Mouse (Mus musculus): ENCODE results near the gene Gm20388.

Gm20388 gene

DNA sequence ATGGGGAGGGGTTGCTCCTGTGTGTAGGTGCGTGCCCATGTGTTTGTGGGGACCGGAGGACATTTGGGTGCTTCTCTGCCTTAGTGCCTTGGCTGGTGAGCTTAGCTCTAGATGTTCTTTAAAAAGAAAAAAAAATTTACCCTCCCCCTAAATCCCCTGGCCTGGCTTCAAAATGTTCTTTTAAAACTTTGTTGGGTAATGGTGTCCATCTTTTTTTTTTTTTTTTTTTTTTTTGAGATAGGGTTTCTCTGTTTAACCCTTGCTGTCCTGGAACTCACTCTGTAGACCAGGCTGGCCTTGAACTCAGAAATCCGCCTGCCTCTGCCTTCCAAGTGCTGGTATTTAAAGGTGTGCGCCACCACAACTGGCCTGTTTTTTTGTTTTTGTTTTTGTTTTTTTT, 4.7 kb downstream of the Gm20388 start:
- no peak for DNase-seq (ENCODE audit: low spot score in 2 of 2)

DNA sequence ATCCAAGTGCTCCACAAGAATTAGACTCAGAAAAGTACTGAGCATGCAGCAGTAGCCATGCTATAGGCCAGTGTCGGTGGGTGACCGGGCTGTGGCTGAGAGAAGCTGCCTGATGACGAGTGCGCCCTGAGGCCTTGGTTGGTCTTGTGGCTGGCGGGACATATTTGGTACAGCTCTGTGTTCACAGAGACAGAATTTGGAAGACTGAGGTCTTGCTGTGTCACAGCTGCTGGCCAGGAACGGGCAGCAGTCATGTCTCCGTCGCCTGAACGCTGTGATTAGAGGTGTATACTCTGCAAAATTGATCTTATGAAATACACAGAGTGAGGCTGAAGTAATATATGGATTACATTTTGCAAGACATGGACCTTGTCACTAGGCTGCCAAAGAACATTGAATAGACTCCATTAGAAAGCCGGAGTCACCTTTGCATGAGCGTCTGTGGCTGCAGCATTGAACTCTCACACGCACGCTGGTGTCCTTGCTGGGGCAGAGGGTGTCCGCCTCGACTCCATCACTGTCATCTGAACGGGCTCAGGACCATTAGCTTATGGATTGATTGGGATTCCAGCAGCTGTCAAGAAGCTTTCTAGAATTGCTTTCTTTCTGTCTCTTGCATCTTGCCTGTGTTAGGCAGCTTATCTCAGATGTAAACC, 5.7 kb downstream of the Gm20388 start:
- DNase-seq (ENCODE audit: low spot score in 2 of 2), result no peak

DNA sequence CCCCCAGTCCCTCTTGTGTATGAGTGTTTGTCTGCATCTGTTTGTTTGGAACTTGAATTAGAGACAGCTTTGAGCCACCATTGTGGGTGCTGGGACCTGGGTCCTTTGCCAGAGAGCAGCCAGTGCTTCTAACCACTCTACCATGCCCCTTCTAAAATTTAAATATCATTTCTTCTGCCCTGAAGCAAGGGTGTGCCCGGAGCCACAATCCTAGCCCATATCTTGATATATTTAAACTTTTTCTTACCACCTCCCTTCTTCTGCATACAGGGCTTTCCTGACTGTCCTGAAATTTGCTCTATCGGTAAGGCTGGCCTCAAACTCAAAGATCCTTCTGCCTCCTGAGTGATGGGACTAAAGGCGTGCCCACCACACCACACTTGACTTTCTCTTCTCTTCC, 6.8 kb downstream of the Gm20388 start:
- no peak for DNase-seq (ENCODE audit: low spot score in 2 of 2)

- DNase-seq (ENCODE audit: low spot score in 2 of 2), result no peak
These were observed 7.5 kb downstream of the Gm20388 start for GRCm38 (mm10) chr8:119918155-119918567.

- no peak for DNase-seq (ENCODE audit: low spot score in 2 of 2)
These were observed 12.6 kb downstream of the Gm20388 start for GRCm38 (mm10) chr8:119923259-119923658.

DNA sequence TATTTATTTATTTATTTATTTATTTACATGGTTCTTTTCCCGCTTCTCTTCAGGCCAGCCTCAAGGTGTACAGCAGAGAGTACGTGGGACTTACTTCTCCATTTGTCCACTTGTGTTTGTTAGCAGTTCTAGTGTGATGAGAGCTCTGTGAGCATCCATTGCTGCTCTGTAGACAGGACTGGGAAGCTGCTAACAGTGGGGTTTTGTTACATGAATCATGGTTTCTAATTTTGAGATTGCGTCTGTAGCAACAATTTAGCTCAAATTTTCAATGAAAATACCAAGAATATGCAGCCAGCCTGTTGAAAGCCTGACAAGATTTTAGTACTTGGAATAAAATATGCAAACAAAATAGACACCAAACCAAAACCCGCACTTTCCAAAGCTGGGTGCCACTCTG, 14.8 kb downstream of the Gm20388 start:
- no peak for DNase-seq (ENCODE audit: low spot score in 2 of 2)

DNA sequence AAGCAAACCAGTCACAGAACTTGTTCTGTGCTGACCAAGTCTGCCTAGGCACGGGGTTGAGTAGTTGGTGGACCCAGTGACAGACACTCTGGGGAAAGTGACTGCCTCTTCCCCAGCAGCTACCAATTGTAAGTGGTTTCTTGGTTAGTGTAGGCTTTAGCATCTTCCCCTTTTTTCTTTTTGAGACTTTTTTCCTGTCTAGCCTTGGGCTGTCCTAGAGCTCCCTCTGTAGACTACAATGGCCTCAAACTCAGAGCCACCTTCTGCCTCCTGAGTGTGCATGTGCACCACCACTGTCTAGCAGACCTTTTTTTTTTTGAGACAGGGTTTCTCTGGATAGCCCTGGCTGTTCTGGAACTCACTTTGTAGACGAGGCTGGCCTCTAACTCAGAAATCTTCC, 15.8 kb downstream of the Gm20388 start:
- no peak for DNase-seq (ENCODE audit: low spot score in 2 of 2)

DNA sequence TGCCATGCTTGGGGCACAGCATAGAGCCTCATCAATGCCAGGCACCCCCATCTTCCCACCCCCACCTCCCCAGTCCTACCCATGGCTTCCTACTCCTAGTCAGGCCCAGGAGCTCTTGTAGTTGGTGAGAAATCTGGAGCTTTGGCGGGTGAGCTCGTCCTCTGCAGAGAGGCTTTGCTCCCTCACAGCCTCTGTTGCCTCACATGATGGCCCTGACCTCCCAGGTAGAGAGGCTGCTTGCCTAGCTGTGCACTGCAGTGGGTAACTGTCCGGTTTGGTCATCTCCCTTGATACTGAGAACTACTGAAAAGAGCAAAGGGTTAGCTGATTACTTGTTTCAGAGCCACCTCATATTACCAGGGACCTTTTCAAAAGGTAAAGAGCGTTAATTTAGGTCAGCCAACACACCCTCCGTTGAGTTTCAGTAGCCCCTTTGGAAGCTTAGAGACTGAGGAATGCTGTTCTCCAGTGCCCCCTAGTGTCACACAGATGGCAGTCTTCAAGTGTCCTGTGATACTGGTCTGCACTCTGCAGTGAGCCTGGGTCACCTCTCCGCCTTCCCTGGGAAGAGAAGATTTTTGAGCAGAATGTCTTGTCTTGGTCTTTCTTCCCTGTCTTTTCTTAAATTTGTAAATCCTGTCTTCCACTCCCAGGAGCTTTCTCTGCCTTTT, 16.9 kb downstream of the Gm20388 start:
- no peak for DNase-seq (ENCODE audit: low spot score in 2 of 2)

GRCm38 (mm10) chr8:119931317-119931716, 20.7 kb downstream of the Gm20388 start:
- no peak for DNase-seq (ENCODE audit: low spot score in 2 of 2)

GRCm38 (mm10) chr8:119933681-119934080, 23.0 kb downstream of the Gm20388 start:
- DNase-seq (ENCODE audit: low spot score in 2 of 2), result no peak

DNA sequence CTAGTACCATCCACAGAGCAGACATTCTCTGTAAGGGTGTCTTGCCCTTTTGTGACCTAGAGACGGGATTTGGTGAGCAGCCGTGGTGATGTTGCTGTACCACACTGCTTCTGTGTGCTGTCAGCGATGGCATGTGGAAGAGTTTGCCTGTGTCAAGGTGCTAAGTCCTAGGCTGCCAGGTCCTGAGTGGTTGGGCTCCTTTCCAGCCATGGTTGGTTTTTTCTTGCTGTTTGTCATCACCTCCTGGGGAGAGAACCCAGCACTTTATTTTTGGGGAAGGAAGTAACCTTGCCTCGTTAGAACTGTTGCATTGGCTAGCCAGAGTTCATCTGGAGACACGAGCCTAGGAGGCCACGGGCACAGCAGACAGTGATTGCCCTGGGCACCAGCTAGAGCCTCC, 24.9 kb downstream of the Gm20388 start:
- no peak for DNase-seq (ENCODE audit: low spot score in 2 of 2)

- no peak for DNase-seq (ENCODE audit: low spot score in 2 of 2)
These were observed 27.8 kb downstream of the Gm20388 start for GRCm38 (mm10) chr8:119938481-119938880.

- no peak for DNase-seq (ENCODE audit: low spot score in 2 of 2)
These were observed 28.7 kb downstream of the Gm20388 start for GRCm38 (mm10) chr8:119939336-119939735.

DNA sequence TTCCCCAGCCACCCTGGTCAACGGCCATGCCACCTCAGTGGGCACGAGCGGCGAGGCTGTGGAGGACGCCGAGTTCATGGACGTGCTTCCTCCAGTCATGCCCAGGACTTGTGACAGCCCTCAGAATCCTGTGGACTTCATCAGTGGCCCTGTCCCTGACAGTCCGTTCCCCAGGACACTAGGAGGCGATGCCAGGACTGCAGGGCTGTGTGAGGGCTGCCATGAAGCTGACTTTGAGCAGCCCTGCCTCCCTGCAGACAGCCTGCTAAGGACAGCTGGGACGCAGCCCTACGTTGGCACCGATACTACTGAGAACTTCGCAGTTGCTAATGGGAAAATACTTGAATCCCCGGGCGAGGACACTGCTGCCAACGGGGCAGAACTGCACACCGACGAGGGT, 30.8 kb downstream of the Gm20388 start:
- no peak for DNase-seq (ENCODE audit: low spot score in 2 of 2)

- DNase-seq (ENCODE audit: low spot score in 2 of 2), result no peak
These were observed 33.0 kb downstream of the Gm20388 start for GRCm38 (mm10) chr8:119943616-119944015.

DNA sequence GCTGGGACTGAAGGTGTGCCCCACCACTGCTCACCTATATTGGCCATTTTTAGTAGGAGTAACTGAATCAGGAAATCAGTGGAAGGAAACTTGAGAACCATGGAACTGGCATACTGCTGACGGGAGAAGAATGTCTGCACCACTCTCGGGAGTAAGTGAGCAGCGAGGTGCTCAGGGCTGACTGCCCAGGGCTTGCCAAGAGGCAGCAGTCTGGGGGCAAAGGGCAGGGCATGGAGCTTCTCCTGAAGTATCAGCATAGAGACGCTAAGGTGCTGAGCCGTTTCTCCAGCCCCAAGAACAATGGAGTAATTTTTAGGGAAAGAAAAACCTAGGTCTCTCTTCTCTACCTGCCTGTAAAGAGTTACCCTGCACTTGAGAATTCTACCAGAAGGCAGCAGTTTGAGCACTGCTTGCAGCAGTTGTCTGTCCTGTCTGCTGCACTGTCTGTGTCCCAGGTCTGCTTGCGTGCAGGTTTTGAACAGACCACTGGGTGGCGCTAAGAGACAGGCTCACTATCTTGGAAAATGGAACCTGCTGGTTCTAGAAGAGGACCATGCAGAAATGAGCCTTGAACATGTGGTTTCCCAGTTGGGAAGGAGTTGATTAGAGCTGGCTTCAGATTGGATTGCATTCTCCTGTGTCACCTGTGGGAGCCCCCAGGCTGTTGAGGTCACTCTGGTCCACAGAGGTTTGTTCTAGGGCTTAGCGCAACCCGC, 33.6 kb downstream of the Gm20388 start:
- DNase-seq (ENCODE audit: low spot score in 2 of 2), result peak; percentile 68 to 72

- DNase-seq (ENCODE audit: low spot score in 2 of 2), result no peak
These were observed 35.8 kb downstream of the Gm20388 start for GRCm38 (mm10) chr8:119946326-119946865.

DNA sequence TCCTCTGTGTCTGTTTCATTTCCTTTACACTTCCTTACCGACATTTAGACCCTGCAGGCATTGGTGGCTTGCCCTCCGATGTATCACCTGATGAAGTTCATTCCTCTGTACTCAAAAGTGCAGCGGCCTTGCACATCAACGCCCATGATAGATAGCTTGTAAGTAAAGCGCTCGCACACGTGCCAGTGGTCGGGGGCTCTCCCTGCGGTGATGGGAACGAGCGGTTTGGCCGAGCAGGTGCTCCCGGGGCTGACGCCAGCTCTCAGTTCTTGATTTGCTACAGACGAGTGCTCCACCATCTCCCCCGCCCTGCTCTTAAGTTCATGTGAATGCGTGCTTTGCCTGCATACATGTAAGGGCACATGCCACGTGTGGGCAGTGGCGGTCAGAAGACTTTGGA, 37.0 kb downstream of the Gm20388 start:
- DNase-seq (ENCODE audit: low spot score in 2 of 2), result no peak

DNA sequence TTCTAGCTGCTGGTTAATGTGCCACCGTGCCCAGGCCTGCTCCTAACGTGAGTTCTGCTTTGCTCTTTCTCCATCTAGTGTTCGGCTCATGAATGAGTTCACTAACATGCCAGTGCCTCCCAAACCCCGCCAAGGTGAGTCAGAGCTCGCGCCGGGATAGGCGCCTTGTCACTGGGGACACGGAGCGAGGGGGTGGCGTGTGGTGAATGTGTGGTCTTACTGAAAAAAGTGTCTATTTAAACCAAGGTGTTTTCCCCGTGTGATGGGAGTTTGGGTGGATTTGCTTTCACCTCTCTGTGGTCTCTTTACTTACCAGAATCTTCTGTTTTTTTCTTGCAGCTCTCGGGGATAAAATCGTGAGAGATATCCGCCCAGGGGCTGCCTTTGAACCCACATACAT, 37.7 kb downstream of the Gm20388 start:
- DNase-seq (ENCODE audit: low spot score in 2 of 2), result no peak

- no peak for DNase-seq (ENCODE audit: low spot score in 2 of 2)
These were observed 41.6 kb downstream of the Gm20388 start for GRCm38 (mm10) chr8:119952282-119952681.

DNA sequence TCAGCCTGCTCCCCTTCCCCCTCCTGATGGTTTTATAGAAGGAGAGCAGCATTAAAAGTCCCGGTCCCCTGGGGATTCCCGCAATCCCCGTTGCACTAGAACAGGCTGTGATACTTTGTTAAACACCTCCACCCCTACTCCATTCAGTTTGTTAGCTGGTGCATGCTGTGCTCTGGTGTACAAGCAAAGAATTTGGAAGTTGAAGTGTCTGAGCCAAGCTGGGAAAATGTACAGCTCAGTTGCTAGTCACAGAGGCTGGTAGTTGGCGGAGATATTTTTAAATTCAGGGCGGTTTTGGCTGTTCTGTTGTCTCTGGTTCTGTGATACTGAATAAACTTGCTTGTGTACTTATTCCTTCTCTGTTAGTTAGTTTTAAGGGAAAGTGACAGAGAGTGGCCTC, 42.1 kb downstream of the Gm20388 start:
- DNase-seq (ENCODE audit: low spot score in 2 of 2), result peak in 1 of 2 experiments; percentile 19

GRCm38 (mm10) chr8:119955333-119955732, 44.7 kb downstream of the Gm20388 start:
- DNase-seq (ENCODE audit: low spot score in 2 of 2), result no peak

- no peak for DNase-seq (ENCODE audit: low spot score in 2 of 2)
These were observed 47.4 kb downstream of the Gm20388 start for GRCm38 (mm10) chr8:119958076-119958475.

All from frontal cortex, postnatal 25 days (tissue).